Mouse (Mus musculus) forebrain, embryonic 11.5 days (tissue): ENCODE results near the gene Clcf1. TPM values are rescaled to one million over a fixed set of nuclear protein-coding genes. Genes with fewer than 3 reads are reported as not detected.

ENCODE experiments used
- ATAC-seq: fragments of 200-750 bp; cut with Nextera tagmentation; replicated peaks from 2 replicates; pipeline ENCODE4 v1.8.0; 2017; ENCODE audit warnings: moderate TSS enrichment; ENCODE audit not compliant: low FRiP score
- DNase-seq: peaks from one replicate; pipeline ENCODE4 v3.0.0-alpha.2; 2017; ENCODE audit warnings: low spot score
- H3K27ac ChIP-seq: fragments of 300-500 bp; sonication (generic); 2 replicates; pipeline ENCODE4 v1.5.1; 2014; ENCODE audit warnings: low read depth, low read length
- H3K27me3 ChIP-seq: fragments of 300-500 bp; sonication (generic); 2 replicates; pipeline ENCODE4 v1.6.1; 2014; ENCODE audit warnings: mild to moderate bottlenecking, low read length, mixed read lengths; ENCODE audit not compliant: control insufficient read depth, insufficient read depth
- H3K36me3 ChIP-seq: fragments of 300-500 bp; sonication (generic); 2 replicates; pipeline ENCODE4 v1.6.1; 2014; ENCODE audit warnings: mild to moderate bottlenecking, low read length, moderate library complexity, mixed read lengths; ENCODE audit not compliant: control insufficient read depth, insufficient read depth
- H3K4me1 ChIP-seq: fragments of 300-500 bp; sonication (generic); replicated peaks from 2 replicates; pipeline ENCODE4 v1.6.1; 2014; ENCODE audit warnings: low read length, mixed read lengths; ENCODE audit not compliant: control insufficient read depth, insufficient read depth
- H3K4me2 ChIP-seq: fragments of 300-500 bp; sonication (generic); 2 replicates; pipeline ENCODE4 v1.6.1; 2014; ENCODE audit warnings: low read depth, mild to moderate bottlenecking, low read length, moderate library complexity, mixed read lengths; ENCODE audit not compliant: severe bottlenecking
- H3K4me3 ChIP-seq: fragments of 300-500 bp; sonication (generic); 2 replicates; pipeline ENCODE4 v1.5.1; 2014; ENCODE audit warnings: low read depth, low read length
- H3K9ac ChIP-seq: fragments of 300-500 bp; sonication (generic); 2 replicates; pipeline ENCODE4 v1.6.1; 2014; ENCODE audit warnings: low read length
- H3K9me3 ChIP-seq: fragments of 300-500 bp; sonication (generic); 2 replicates; pipeline ENCODE4 v1.6.1; 2016; ENCODE audit warnings: low read length, mixed read lengths; ENCODE audit not compliant: control insufficient read depth
- WGBS: fragments of 180-500 bp; shearing (Covaris S2); extraction: QIAGEN DNeasy Blood & Tissue Kit; methylation state at CpG from one replicate; pipeline ENCODE4 v1.1.7; 2014; 5-methylcytosine and 5-hydroxymethylcytosine counted together
- polyA plus RNA-seq: library from polyadenylated mRNA; unstranded; fragments of >200 nt; fragmentation: Nextera tagmentation; extraction: Ambion mirVana; gene quantifications from 2 replicates; pipeline ENCODE4 v1.2.1, GENCODE M21; 2014

Gene Clcf1
- polyA plus RNA-seq, 1 experiment from 2014 or later: 1.8 TPM

- no peaks in the 10 kb centered on the region for H3K9me3 ChIP-seq
- peak within 1 kb of the TSS; percentile 71 for H3K27ac ChIP-seq
- peak; percentile 94 for ATAC-seq
- H3K27me3 ChIP-seq: no peaks in the 10 kb centered on the region
- WGBS: 7% methylated on average over 43 of the region's 47 CpGs
- H3K9ac ChIP-seq: peak within 1 kb of the TSS; percentile 97
- DNase-seq: peak; percentile 99
- H3K4me2 ChIP-seq: peak within 1 kb of the TSS; percentile 93
- H3K4me3 ChIP-seq: peak within 1 kb of the TSS; percentile 89
- peaks cover 14% of the 10 kb centered on the region for H3K36me3 ChIP-seq
- H3K4me1 ChIP-seq: peaks cover 10% of the 10 kb centered on the region
Observed at GRCm38 (mm10) chr19:4191528-4192250, 22.3 kb upstream of the Clcf1 start, which contains the start of gene Ppp1ca. Ppp1ca (plus strand) TSS chr19:4192065.

GRCm38 (mm10) chr19:4192251-4192985 lies 21.6 kb upstream of the Clcf1 start:
- 1% methylated on average over 52 of the region's 52 CpGs for WGBS
- ATAC-seq (no peak), DNase-seq (no peak)
- Histone ChIP-seq H3K4me3 (peak overlapping the region; percentile 89), H3K27me3 (no peaks in the 10 kb centered on the region), H3K4me1 (peaks cover 10% of the 10 kb centered on the region), H3K36me3 (peaks cover 18% of the 10 kb centered on the region), H3K9ac (peak overlapping the region; percentile 97), H3K4me2 (peak overlapping the region; percentile 93), H3K9me3 (no peaks in the 10 kb centered on the region), H3K27ac (peak overlapping the region; percentile 71; the same call in 1 of the 2 replicates)

GRCm38 (mm10) chr19:4193129-4193528 lies 20.9 kb upstream of the Clcf1 start:
- Histone ChIP-seq H3K9ac (peak overlapping the region; percentile 97), H3K27me3 (no peaks in the 10 kb centered on the region), H3K4me3 (peak overlapping the region; percentile 89), H3K36me3 (peaks cover 18% of the 10 kb centered on the region), H3K9me3 (no peaks in the 10 kb centered on the region), H3K4me2 (peak overlapping the region; percentile 93), H3K27ac (no peak overlapping the region), H3K4me1 (peaks cover 10% of the 10 kb centered on the region)
- no peak for DNase-seq
- WGBS: 73% methylated on average over 6 of the region's 6 CpGs
- ATAC-seq: no peak

GRCm38 (mm10) chr19:4194021-4194724 lies 19.9 kb upstream of the Clcf1 start:
- no peak overlapping the region for H3K4me3 ChIP-seq
- WGBS: 91% methylated on average over 8 of the region's 8 CpGs
- no peak overlapping the region for H3K4me2 ChIP-seq
- H3K36me3 ChIP-seq: peaks cover 18% of the 10 kb centered on the region
- peaks cover 10% of the 10 kb centered on the region for H3K4me1 ChIP-seq
- H3K9ac ChIP-seq: no peak overlapping the region
- H3K9me3 ChIP-seq: no peaks in the 10 kb centered on the region
- H3K27me3 ChIP-seq: no peaks in the 10 kb centered on the region
- H3K27ac ChIP-seq: no peak overlapping the region
- DNase-seq (no peak), ATAC-seq (no peak)

GRCm38 (mm10) chr19:4194776-4195650 lies 19.0 kb upstream of the Clcf1 start:
- Histone ChIP-seq H3K4me3 (no peak overlapping the region), H3K27me3 (no peaks in the 10 kb centered on the region), H3K4me1 (peaks cover 11% of the 10 kb centered on the region), H3K4me2 (no peak overlapping the region), H3K9me3 (no peaks in the 10 kb centered on the region), H3K36me3 (peaks cover 18% of the 10 kb centered on the region), H3K9ac (no peak overlapping the region), H3K27ac (no peak overlapping the region)
- WGBS: 84% methylated on average over 12 of the region's 12 CpGs
- DNase-seq (no peak), ATAC-seq (no peak)

GRCm38 (mm10) chr19:4196048-4196447 lies 18.0 kb upstream of the Clcf1 start:
- no peak for DNase-seq
- Histone ChIP-seq H3K9me3 (no peaks in the 10 kb centered on the region), H3K36me3 (peaks cover 18% of the 10 kb centered on the region), H3K4me2 (no peak overlapping the region), H3K27me3 (no peaks in the 10 kb centered on the region), H3K4me1 (peaks cover 20% of the 10 kb centered on the region), H3K4me3 (no peak overlapping the region), H3K27ac (no peak overlapping the region), H3K9ac (no peak overlapping the region)
- no peak for ATAC-seq
- 70% methylated on average over 2 of the region's 2 CpGs for WGBS

GRCm38 (mm10) chr19:4196548-4196947 lies 17.5 kb upstream of the Clcf1 start:
- peaks cover 17% of the 10 kb centered on the region for H3K4me1 ChIP-seq
- no peak overlapping the region for H3K9ac ChIP-seq
- no peaks in the 10 kb centered on the region for H3K27me3 ChIP-seq
- no peaks in the 10 kb centered on the region for H3K9me3 ChIP-seq
- 72% methylated on average over 5 of the region's 5 CpGs for WGBS
- H3K4me3 ChIP-seq: no peak overlapping the region
- H3K36me3 ChIP-seq: peaks cover 18% of the 10 kb centered on the region
- DNase-seq: no peak
- H3K4me2 ChIP-seq: no peak overlapping the region
- H3K27ac ChIP-seq: no peak overlapping the region
- ATAC-seq: no peak

GRCm38 (mm10) chr19:4197180-4197579 lies 16.9 kb upstream of the Clcf1 start:
- Histone ChIP-seq H3K4me3 (no peak overlapping the region), H3K9ac (no peak overlapping the region), H3K4me2 (no peak overlapping the region), H3K36me3 (peaks cover 18% of the 10 kb centered on the region), H3K4me1 (peaks cover 23% of the 10 kb centered on the region), H3K9me3 (no peaks in the 10 kb centered on the region), H3K27ac (no peak overlapping the region), H3K27me3 (no peaks in the 10 kb centered on the region)
- 74% methylated on average over 3 of the region's 3 CpGs for WGBS
- no peak for DNase-seq
- no peak for ATAC-seq
